Mouse (Mus musculus): ENCODE results near the gene Gm4131.
"Not testable (repeated sequence)": the region's sequence is repeated elsewhere in the genome, so short reads cannot be mapped to it uniquely, and the experiment has no call there.

The Gm4131 gene

GRCm38 (mm10) chr14:62566821-62567220, at the start of gene Gm4131:
Gm4131 (minus strand) TSS chr14:62566921.
- not testable (repeated sequence) for DNase-seq (ENCODE audit: low spot score)

DNA sequence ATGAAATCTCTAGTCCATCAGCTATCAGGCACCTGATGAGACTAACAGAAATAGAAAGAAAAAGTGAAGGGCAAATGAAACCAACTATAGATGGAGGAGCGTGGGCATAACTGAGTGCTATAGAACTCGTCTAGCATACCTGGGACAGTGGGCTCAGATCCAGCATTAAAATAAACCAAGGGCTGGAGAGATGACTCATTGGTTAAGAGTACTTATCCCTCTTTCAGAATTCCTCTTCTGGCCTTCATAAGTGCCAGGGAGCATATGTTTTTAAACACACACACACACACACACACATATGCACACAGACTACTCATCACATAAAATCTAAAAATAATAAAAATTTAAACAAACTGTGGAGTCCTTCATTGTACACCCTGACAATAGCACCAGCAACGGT, 43.2 kb upstream of the Gm4131 start:
- no peak for DNase-seq (ENCODE audit: low spot score)

DNA sequence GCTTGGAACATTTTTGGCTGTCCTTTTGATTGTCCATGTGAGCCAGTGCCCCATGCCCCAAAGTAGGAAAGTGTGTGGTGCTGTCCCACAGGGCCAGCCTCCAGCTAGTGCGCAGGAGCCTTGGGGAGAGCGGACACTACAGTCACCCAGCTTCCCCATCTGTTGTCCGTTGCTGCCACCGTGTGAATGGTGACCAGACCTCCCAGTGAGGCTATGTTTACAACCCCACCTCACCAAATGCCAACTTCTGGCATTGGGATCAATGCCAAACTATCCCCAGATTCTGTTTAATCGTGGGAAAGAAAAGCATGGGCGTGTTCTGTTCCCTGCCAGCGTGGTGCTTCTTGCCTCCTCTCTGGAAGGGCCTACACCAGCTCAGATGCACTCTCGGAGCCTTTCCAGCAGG, 41.1 kb upstream of the Gm4131 start:
- DNase-seq (ENCODE audit: low spot score), result no peak

DNA sequence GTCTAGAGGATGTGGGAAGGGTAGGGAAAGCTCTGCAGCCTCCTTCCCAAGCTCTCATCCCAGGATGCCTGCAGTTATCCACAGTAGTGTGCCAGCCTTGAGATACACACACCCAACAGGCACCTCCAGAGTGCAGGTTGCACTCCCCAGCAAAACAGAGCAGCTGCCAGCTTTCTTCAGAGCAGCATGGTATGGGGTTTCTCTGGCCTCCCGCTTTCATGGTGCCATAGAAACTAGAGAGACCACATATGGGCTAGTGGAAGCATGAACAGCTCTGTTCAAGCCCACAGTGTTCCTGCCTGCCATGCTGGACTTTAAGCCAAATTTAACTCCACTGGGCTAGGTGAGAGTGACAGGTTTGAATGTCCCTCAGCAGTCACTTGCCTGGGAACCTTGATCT, 36.1 kb upstream of the Gm4131 start:
- no peak for DNase-seq (ENCODE audit: low spot score)

DNA sequence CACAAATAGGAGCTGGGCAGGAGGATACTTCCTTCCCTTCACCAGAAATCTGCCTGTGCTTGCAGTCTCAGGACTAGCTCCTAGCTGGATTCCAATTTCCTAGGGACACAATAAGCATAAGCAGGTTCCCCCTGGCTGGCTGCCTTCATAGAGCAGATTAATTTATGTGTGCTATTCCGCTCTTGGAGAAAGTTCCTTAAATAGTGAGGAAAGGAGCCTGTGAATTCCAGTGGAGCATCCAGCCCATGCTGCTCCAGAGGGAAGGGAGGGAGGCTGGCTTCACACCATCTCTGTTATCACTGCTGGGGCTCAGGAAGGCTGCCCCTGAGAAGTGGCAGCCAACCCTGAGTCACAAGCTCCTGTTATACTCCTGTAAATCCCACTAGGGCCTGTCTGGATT, 35.5 kb upstream of the Gm4131 start:
- DNase-seq (ENCODE audit: low spot score), result no peak

DNA sequence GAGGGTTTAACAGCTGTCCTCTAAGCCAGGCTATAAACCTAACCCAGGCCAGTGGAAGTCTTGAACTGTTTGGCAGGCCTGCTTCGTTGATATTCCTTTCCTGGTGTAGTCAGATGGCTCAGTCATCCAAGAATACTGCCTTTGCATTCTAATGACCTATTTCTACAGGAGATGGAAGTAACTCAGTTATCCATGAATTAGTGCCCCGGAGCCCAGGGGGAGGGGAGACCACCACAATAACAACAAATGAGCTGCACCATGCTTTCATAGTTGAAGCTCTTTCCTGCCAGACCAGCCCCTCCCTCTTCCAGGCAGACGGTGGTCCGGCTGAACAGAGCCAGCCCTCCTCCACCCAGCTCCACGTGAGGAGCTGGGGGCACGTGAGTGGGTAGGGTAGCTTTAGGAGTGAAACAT, 33.4 kb upstream of the Gm4131 start:
- no peak for DNase-seq (ENCODE audit: low spot score)

- DNase-seq (ENCODE audit: low spot score), result no peak
Observed at GRCm38 (mm10) chr14:62585338-62585737, 18.6 kb upstream of the Gm4131 start.

DNA sequence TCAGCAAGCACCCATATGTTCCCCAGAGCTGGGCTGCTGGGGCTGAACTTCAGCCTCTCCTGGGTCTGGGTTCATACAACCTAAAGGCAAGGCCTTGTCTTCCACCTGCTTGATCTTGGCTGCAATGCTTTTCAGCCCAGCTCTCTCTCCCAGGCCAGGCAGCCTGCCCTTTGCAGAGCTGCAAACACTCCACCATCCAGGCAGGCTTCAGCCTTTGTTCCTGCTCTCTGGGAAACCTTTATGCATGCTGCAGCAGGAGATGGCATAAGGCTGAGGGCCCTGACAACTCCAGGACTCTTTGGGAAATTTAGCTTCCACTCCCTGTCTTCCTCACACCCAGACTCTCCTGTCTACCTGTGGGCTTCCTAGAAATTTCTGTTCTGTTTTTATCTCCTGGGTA, 17.9 kb upstream of the Gm4131 start:
- DNase-seq (ENCODE audit: low spot score), result no peak

- peak; percentile 31 for DNase-seq (ENCODE audit: low spot score)
Observed at GRCm38 (mm10) chr14:62581768-62582167, 15.0 kb upstream of the Gm4131 start.

GRCm38 (mm10) chr14:62580945-62581344, 14.2 kb upstream of the Gm4131 start:
- no peak for DNase-seq (ENCODE audit: low spot score)

DNA sequence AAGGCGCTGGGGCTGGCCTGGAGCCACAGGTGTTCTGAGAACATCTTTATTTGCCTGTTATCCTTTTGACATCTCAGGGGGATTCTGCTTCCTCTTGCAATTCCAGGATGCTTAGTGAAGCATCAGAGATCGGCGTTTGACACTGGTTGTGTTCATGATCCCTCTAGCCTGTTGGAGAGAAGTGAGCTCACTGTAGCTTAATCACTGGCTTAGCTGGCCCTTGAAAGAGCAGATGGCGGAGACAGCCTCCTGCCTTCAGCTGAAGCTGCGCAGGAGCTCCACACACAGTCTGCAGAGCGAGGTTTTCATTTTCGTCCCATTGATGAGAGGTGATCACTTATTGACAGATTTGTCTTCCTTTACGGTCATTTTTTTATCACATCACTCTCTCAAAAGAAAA, 9.1 kb upstream of the Gm4131 start:
- no peak for DNase-seq (ENCODE audit: low spot score)

- DNase-seq (ENCODE audit: low spot score), result no peak
Observed at GRCm38 (mm10) chr14:62574906-62575305, 8.2 kb upstream of the Gm4131 start.

DNA sequence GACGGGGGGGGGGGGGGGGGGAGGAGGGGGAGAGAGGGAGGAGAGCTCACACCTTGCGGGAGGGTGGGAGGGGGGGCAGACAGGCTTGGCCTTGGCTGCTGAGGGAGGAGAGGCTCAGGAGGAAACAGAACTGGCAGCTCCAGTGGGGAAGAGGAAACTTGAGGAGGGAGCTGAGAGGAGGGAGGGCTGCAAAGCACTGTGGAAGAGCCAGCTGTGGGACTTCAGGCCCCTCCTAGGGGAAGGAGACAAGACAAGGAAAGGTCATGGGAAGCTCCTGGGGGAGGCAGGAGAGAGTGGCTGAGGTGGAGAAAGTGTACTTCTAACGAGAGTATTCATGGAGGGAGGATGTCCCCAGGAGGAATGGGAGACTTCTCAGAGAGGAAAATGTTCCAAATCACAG, 6.7 kb upstream of the Gm4131 start:
- DNase-seq (ENCODE audit: low spot score), result peak; percentile 42

DNA sequence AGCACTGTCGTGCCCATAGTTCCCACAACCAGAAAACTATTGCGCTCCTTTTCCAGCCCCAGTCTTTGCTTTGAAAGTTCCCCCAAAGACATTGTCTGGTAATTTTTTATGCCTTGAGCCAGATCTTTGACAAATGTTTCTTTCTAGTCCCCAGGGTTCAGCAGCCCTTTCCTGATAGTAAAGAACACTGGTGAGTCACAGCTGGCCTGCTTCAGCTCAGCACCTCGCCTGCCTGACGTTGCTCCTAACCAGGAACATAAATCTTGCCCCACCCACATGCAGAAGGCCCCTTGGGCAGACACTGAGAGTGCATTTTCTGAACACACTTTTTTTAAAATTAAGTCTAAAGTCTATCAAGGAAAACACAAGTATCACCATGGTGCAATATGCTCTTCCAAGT, 3.6 kb upstream of the Gm4131 start:
- DNase-seq (ENCODE audit: low spot score), result no peak

DNA sequence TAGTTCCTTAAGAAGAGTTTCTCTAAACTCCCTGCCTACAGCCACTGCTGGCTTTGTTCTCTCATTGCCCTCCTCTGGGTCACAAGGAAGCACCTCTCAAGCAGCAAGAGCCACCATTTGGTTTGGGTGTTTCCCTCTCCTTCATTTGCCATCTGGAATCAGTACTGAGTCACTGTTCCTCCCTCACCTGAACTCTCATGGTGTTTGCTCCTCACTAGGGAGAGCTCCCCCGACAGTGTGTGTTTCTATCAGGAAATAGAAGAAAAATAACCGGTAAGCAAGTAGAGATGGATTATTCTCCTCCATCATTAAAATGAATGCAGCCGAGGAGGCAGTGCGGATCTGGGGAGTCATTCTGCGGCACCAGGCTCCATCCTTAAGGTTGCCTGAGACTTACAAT, 2.7 kb upstream of the Gm4131 start:
- DNase-seq (ENCODE audit: low spot score), result no peak

- DNase-seq (ENCODE audit: low spot score), result no peak
Observed at GRCm38 (mm10) chr14:62563679-62564078, 3.0 kb downstream of the Gm4131 start.

- DNase-seq (ENCODE audit: low spot score), result no peak
Observed at GRCm38 (mm10) chr14:62561875-62562748, 4.6 kb downstream of the Gm4131 start.

DNA sequence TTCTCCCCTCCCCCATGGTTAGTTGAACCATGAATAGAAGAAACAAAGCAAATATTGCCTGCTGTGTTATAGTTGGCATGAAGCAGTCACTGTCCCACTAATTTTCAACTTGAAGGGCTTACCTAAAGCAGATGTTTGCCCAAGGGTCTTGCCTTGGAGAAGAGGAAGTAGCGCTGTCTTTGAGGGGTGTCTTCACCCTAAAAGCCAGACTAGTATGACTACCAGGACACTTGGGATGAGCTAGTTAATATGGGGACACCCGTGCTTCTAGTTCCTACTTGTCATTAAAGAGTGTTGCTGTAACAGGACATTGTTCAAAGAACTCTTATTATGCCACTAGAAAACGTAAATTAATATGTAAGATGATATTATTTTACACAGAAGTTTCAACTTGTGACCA, 9.6 kb downstream of the Gm4131 start:
- DNase-seq (ENCODE audit: low spot score), result no peak

DNA sequence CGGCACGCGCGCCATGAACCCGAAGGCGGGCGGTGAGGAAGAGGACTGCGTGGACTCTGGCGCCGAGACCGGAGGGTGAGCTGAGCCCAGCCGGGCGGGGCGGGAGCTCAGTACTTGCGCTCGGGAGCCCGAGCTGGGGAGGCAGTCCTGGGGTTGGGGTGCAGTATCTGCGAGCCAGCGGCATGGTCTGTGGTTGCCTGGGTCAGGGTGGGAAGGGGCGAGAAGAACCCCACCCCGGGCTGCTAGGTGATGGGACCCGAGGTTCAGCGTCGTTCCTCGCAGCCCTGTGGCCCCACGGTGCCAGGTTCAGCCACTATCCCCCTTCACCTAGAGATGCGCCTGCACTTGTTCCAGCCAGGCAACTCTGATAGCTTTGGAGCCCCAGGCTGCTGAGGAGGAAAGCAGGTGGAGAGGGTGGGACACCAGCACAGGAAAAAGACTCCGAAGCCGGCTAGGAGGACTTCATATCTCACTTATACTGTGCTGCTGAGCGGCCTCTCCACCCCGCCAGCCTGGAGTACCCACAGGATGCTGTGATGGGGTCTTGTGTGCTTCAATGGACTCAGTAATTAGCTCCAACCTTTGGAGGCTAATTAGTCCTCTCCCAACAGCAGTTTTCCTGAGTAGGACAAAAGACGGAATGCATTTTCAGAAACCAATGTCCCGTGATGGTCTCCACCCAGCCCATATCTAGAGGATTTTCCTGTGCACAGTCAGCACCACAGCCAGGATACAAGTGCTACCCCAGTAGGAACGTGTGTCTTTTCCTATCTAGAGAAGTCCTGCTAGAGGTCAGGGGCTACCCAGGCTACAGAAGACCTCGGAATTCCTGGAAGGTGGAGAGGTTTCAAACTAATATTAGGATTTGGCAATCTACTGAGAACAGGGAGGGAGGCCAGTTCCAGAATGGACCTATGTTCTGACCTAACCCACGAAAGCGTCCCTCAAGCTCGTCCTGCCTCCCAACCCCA, 10.6 kb downstream of the Gm4131 start:
- DNase-seq (ENCODE audit: low spot score), result peak; percentile 30

DNA sequence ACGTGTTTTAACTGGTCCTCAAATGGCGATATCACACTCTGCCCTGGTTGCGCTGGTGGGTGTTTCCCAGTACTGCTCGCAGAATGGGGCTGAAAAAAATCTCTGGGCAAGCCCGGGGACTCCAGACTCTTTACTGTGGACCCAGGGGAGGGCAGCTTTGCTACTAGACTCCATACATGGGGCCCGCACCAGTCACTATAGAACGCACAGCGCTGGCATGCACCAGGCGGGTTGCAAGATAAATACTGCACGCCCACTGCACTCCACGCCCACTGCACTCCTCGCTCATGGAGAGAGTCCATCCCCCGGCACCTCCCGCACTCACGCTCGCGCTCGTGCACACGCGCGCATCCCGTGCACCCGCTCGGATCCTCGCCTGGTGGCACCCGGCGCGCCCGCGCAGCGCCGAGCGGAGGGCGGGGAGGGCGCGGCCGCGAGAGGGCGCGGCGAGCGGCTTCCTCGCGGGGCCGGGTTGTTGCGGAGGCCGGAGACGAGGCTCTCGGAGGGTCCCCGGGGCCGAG, 11.4 kb downstream of the Gm4131 start, which contains the start of gene Fam124a:
Gene Fam124a, plus strand, starts transcription at position 429 of the 521 bp plus-strand sequence.
- peak; percentile 80 for DNase-seq (ENCODE audit: low spot score)

- DNase-seq (ENCODE audit: low spot score), result no peak
Observed at GRCm38 (mm10) chr14:62553786-62554185, 12.9 kb downstream of the Gm4131 start.

GRCm38 (mm10) chr14:62552771-62553170, 13.9 kb downstream of the Gm4131 start:
- DNase-seq (ENCODE audit: low spot score), result no peak

Data from embryo, embryonic 10.5 days (tissue).